Mouse (Mus musculus) cerebellum, adult 2 months (tissue): ENCODE data around the gene Mlf2. TPM values are rescaled to one million over a fixed set of nuclear protein-coding genes. Genes with fewer than 3 reads are reported as not detected.

ENCODE experiments used
- DNase-seq, 2 experiments: peaks; one replicate each; pipeline ENCODE4 v3.0.0; 2021
- H3K27ac ChIP-seq: fragments of 200-500 bp; 2 replicates; pipeline ENCODE4 v1.5.1; 2012; ENCODE audit warnings: low read length, control low read depth, inconsistent platforms; ENCODE audit not compliant: insufficient read depth
- H3K27me3 ChIP-seq: fragments of 200-500 bp; 2 replicates; pipeline ENCODE4 v1.6.1; 2012; ENCODE audit warnings: inconsistent platforms, mild to moderate bottlenecking, low read length, moderate library complexity; ENCODE audit not compliant: control insufficient read depth, insufficient read depth
- H3K4me1 ChIP-seq: fragments of 200-500 bp; 2 replicates; pipeline ENCODE4 v1.6.1; 2011; ENCODE audit warnings: low read length; ENCODE audit not compliant: control insufficient read depth, insufficient read depth
- H3K4me3 ChIP-seq: fragments of 200-500 bp; replicated peaks from 2 replicates; pipeline ENCODE3; 2011; ENCODE audit warnings: mild to moderate bottlenecking, low read depth, low read length, control low read depth; ENCODE audit not compliant: insufficient read depth
- CTCF ChIP-seq: fragments of 200-500 bp; IDR thresholded peaks from 2 replicates; pipeline ENCODE4 v1.5.1; 2011; ENCODE audit warnings: low read depth, mild to moderate bottlenecking, control low read depth, low read length, moderate library complexity, borderline replicate concordance; ENCODE audit not compliant: insufficient read depth
- POLR2A ChIP-seq: fragments of 200-500 bp; IDR thresholded peaks from 2 replicates; pipeline ENCODE4 v1.6.1; 2011; ENCODE audit warnings: low read length, control low read depth, borderline replicate concordance; ENCODE audit not compliant: insufficient read depth
- WGBS: fragments of 180-500 bp; shearing (Covaris S2); methylation state at CpG from one replicate; pipeline ENCODE4 v1.1.7; 2018; 5-methylcytosine and 5-hydroxymethylcytosine counted together
- polyA plus RNA-seq: library from polyadenylated mRNA; depleted of rRNA; stranded (reverse); fragments of >200 nt; gene quantifications from 2 replicates; pipeline ENCODE4 v1.2.3, GENCODE M21; 2012

Gene Mlf2
- polyA plus RNA-seq, 1 experiment, result 669 TPM

- no peak overlapping the region for H3K27ac ChIP-seq
- no peak for DNase-seq
- H3K4me3 ChIP-seq, result peak overlapping the region; percentile 28
- H3K4me1 ChIP-seq, result peaks cover 33% of the 10 kb centered on the region
- TF ChIP-seq CTCF, result no peak
- no peak for TF ChIP-seq POLR2A
- no peaks in the 10 kb centered on the region for H3K27me3 ChIP-seq
- WGBS, result 81% methylated on average over 3 of the region's 3 CpGs
Measured at GRCm38 (mm10) chr6:124933127-124933526, 1.9 kb downstream of the Mlf2 start.

GRCm38 (mm10) chr6:124934670-124935069 is 3.5 kb downstream of the Mlf2 start:
- WGBS, result 77% methylated on average over 7 of the region's 7 CpGs
- Histone ChIP-seq H3K4me1 (peaks cover 33% of the 10 kb centered on the region), H3K27ac (0 out of 2 replicates have a peak overlapping the region, but pooled peaks have one; percentile 9), H3K4me3 (no peak overlapping the region), H3K27me3 (no peaks in the 10 kb centered on the region)
- TF ChIP-seq CTCF, result no peak
- TF ChIP-seq POLR2A, result no peak
- DNase-seq, result no peak

- peak overlapping the region; percentile 77; the same call in 1 of the 2 replicates for H3K27ac ChIP-seq
- WGBS, result 11% methylated on average over 1 of the region's 1 CpGs
Measured at GRCm38 (mm10) chr6:124936681-124937080, 5.5 kb downstream of the Mlf2 start.

GRCm38 (mm10) chr6:124937493-124937892 is 6.3 kb downstream of the Mlf2 start:
- no peak overlapping the region for H3K4me3 ChIP-seq
- 71% methylated on average over 2 of the region's 2 CpGs for WGBS
- peak in 1 of 2 experiments; percentile 20 for DNase-seq
- H3K27me3 ChIP-seq, result no peaks in the 10 kb centered on the region
- 0 out of 2 replicates have a peak overlapping the region, but pooled peaks have one; percentile 26 for H3K27ac ChIP-seq
- TF ChIP-seq POLR2A (no peak), CTCF (no peak)
- peaks cover 33% of the 10 kb centered on the region for H3K4me1 ChIP-seq

More at GRCm38 (mm10) chr6:124936681-124937080, 5.5 kb downstream of the Mlf2 start:
- Histone ChIP-seq H3K27me3 (no peaks in the 10 kb centered on the region), H3K4me3 (no peak overlapping the region), H3K4me1 (peaks cover 33% of the 10 kb centered on the region)
- peak; percentile 48 to 74 for DNase-seq
- TF ChIP-seq CTCF (no peak), POLR2A (no peak)

- Histone ChIP-seq H3K4me3 (no peak overlapping the region), H3K4me1 (peaks cover 37% of the 10 kb centered on the region), H3K27ac (no peak overlapping the region), H3K27me3 (no peaks in the 10 kb centered on the region)
- DNase-seq, result no peak
- TF ChIP-seq CTCF, result no peak
- no peak for TF ChIP-seq POLR2A
- 96% methylated on average over 7 of the region's 7 CpGs for WGBS
Measured at GRCm38 (mm10) chr6:124938554-124938953, 7.4 kb downstream of the Mlf2 start.

GRCm38 (mm10) chr6:124941679-124942078 is 10.5 kb downstream of the Mlf2 start:
- Histone ChIP-seq H3K27ac (no peak overlapping the region), H3K4me3 (no peak overlapping the region), H3K27me3 (no peaks in the 10 kb centered on the region), H3K4me1 (peaks cover 17% of the 10 kb centered on the region)
- WGBS, result 100% methylated on average over 1 of the region's 1 CpGs
- TF ChIP-seq POLR2A (no peak), CTCF (no peak)
- DNase-seq, result no peak

- H3K27me3 ChIP-seq, result no peaks in the 10 kb centered on the region
- no peak overlapping the region for H3K4me3 ChIP-seq
- no peak overlapping the region for H3K27ac ChIP-seq
- H3K4me1 ChIP-seq, result peaks cover 4% of the 10 kb centered on the region; the same call in 1 of the 2 replicates
- no peak for TF ChIP-seq POLR2A
- no peak for TF ChIP-seq CTCF
- DNase-seq, result peak; percentile 53 to 67
- WGBS, result 17% methylated on average over 3 of the region's 3 CpGs
Measured at GRCm38 (mm10) chr6:124943526-124943925, 12.3 kb downstream of the Mlf2 start.

GRCm38 (mm10) chr6:124953991-124954715 is 23.0 kb downstream of the Mlf2 start:
- Histone ChIP-seq H3K4me1 (no peaks in the 10 kb centered on the region), H3K27ac (no peak overlapping the region), H3K27me3 (no peaks in the 10 kb centered on the region), H3K4me3 (no peak overlapping the region)
- no peak for DNase-seq
- no peak for TF ChIP-seq CTCF
- WGBS, result 86% methylated on average over 2 of the region's 2 CpGs
